Mouse (Mus musculus): ENCODE results near the gene Tra2a. TPM values are rescaled to one million over a fixed set of nuclear protein-coding genes. Genes with fewer than 3 reads are reported as not detected.

The Tra2a gene
- polyA plus RNA-seq, 1 experiment from 2014 or later = 44.5 TPM

DNA sequence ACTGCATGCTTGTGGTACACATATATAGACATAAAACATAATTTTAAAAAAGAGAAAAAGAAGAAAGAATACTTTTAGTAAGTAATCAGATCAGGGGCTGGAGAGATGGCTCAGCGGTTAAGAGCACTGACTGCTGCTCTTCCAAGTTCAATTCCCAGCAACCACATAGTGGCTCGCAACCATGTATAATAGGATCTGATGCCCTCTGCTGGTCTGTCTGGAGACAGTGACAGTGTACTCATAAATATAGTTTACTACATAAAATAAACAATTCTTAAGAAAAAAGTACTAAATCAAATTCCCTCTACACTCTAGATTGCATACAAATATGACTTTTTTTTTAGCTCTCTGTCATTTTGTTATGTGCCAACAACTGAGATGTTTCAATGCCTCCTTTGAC is 12.6 kb downstream of the Tra2a start:
- WGBS = 99% methylated on average over 2 of the region's 2 CpGs

DNA sequence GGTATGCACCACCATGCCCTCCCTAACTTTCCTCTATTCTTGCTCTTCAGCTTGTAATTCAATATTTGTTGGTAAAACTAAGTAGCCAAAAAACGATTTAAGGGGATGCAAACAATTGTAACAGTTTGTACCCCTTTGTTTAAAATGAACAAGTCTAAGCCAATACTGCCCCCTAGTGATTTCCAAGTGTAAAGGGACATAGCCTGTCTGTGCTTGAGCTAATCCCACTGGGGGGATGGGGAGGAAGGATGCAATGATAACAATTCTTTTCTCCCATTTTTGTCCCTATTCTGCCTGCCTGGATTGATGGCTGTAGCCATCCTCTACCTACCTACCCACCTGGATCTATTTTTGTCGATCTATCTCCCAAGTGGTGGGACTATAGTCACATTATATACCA is 16.6 kb downstream of the Tra2a start:
- no peak overlapping the region for H3K27ac ChIP-seq
- no peak overlapping the region for H3K4me3 ChIP-seq (replicated peaks; ENCODE audit: low read length)
- no peaks in the 10 kb centered on the region for H3K9me3 ChIP-seq (ENCODE audit: control insufficient read depth, low read length)
- no peak overlapping the region for H3K4me2 ChIP-seq (replicated peaks)
- no peaks in the 10 kb centered on the region for H3K27me3 ChIP-seq (ENCODE audit: control insufficient read depth, insufficient read depth, low read length)
- ATAC-seq (ENCODE audit: low FRiP score) (no peak), DNase-seq (ENCODE audit: low spot score) (peak; percentile 80)
- H3K4me1 ChIP-seq (replicated peaks; ENCODE audit: control insufficient read depth, insufficient read depth, low read length) = no peaks in the 10 kb centered on the region
- 54% methylated on average over 2 of the region's 2 CpGs for WGBS
- no peak overlapping the region for H3K9ac ChIP-seq
- H3K36me3 ChIP-seq (replicated peaks; ENCODE audit: control insufficient read depth, insufficient read depth) = peaks cover 90% of the 10 kb centered on the region

More for the DNA sequence above, 12.6 kb downstream of the Tra2a start:
- Histone ChIP-seq H3K4me2 (replicated peaks) (no peak overlapping the region), H3K4me1 (replicated peaks; ENCODE audit: control insufficient read depth, insufficient read depth, low read length) (no peaks in the 10 kb centered on the region), H3K9ac (no peak overlapping the region), H3K4me3 (replicated peaks; ENCODE audit: low read length) (no peak overlapping the region), H3K9me3 (ENCODE audit: control insufficient read depth, low read length) (no peaks in the 10 kb centered on the region), H3K36me3 (replicated peaks; ENCODE audit: control insufficient read depth, insufficient read depth) (peaks cover 57% of the 10 kb centered on the region), H3K27me3 (ENCODE audit: control insufficient read depth, insufficient read depth, low read length) (no peaks in the 10 kb centered on the region), H3K27ac (no peak overlapping the region)
- no peak for ATAC-seq (ENCODE audit: low FRiP score)
- DNase-seq (ENCODE audit: low spot score) = no peak

- H3K4me3 ChIP-seq (replicated peaks; ENCODE audit: low read length) = no peak overlapping the region
- no peaks in the 10 kb centered on the region for H3K27me3 ChIP-seq (ENCODE audit: control insufficient read depth, insufficient read depth, low read length)
- ATAC-seq (ENCODE audit: low FRiP score) (no peak), DNase-seq (ENCODE audit: low spot score) (no peak)
- WGBS = 95% methylated on average over 1 of the region's 1 CpGs
- no peaks in the 10 kb centered on the region for H3K4me1 ChIP-seq (replicated peaks; ENCODE audit: control insufficient read depth, insufficient read depth, low read length)
- peaks cover 50% of the 10 kb centered on the region for H3K36me3 ChIP-seq (replicated peaks; ENCODE audit: control insufficient read depth, insufficient read depth)
- H3K9me3 ChIP-seq (ENCODE audit: control insufficient read depth, low read length) = no peaks in the 10 kb centered on the region
- no peak overlapping the region for H3K27ac ChIP-seq
- no peak overlapping the region for H3K4me2 ChIP-seq (replicated peaks)
- no peak overlapping the region for H3K9ac ChIP-seq
Measured at GRCm38 (mm10) chr6:49242331-49242730, 21.5 kb downstream of the Tra2a start.

DNA sequence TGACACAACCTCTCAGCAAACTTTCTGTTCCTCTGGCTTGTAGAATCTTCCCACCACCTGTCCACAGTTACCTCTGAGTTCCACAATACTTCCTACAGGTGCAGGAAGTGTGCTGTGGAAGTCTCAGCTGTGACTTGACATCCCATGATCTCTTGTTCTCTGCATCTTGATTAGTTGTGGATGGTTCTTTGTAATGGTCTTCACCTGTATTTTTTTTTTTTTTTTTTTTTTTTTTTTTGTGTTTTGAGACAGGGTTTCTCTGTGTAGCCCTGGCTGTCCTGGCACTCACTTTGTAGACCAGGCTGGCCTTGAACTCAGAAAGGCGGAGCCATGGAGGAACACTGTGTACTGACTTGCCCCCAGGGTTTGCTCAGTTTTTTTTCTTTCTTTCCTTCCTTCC is 22.3 kb downstream of the Tra2a start:
- Histone ChIP-seq H3K9me3 (ENCODE audit: control insufficient read depth, low read length) (no peaks in the 10 kb centered on the region), H3K4me3 (replicated peaks; ENCODE audit: low read length) (no peak overlapping the region), H3K4me1 (replicated peaks; ENCODE audit: control insufficient read depth, insufficient read depth, low read length) (no peaks in the 10 kb centered on the region), H3K27me3 (ENCODE audit: control insufficient read depth, insufficient read depth, low read length) (no peaks in the 10 kb centered on the region), H3K36me3 (replicated peaks; ENCODE audit: control insufficient read depth, insufficient read depth) (peaks cover 47% of the 10 kb centered on the region), H3K9ac (no peak overlapping the region), H3K4me2 (replicated peaks) (no peak overlapping the region), H3K27ac (no peak overlapping the region)
- no peak for ATAC-seq (ENCODE audit: low FRiP score)
- no peak for DNase-seq (ENCODE audit: low spot score)
- WGBS = 100% methylated on average over 1 of the region's 1 CpGs

GRCm38 (mm10) chr6:49236331-49236730 is 27.5 kb downstream of the Tra2a start:
- 54% methylated on average over 9 of the region's 9 CpGs for WGBS

GRCm38 (mm10) chr6:49233356-49233755 is 30.5 kb downstream of the Tra2a start:
- Histone ChIP-seq H3K27ac (no peak overlapping the region), H3K4me3 (replicated peaks; ENCODE audit: low read length) (no peak overlapping the region), H3K36me3 (replicated peaks; ENCODE audit: control insufficient read depth, insufficient read depth) (no peaks in the 10 kb centered on the region), H3K4me1 (replicated peaks; ENCODE audit: control insufficient read depth, insufficient read depth, low read length) (no peaks in the 10 kb centered on the region), H3K9ac (no peak overlapping the region), H3K9me3 (ENCODE audit: control insufficient read depth, low read length) (no peaks in the 10 kb centered on the region), H3K4me2 (replicated peaks) (no peak overlapping the region), H3K27me3 (ENCODE audit: control insufficient read depth, insufficient read depth, low read length) (no peaks in the 10 kb centered on the region)
- DNase-seq (ENCODE audit: low spot score) (no peak), ATAC-seq (ENCODE audit: low FRiP score) (no peak)
- 60% methylated on average over 4 of the region's 4 CpGs for WGBS

More at GRCm38 (mm10) chr6:49236331-49236730, 27.5 kb downstream of the Tra2a start:
- Histone ChIP-seq H3K36me3 (replicated peaks; ENCODE audit: control insufficient read depth, insufficient read depth) (0 out of 2 replicates have a peak, but pooled peaks cover 2% of the 10 kb centered on the region), H3K27me3 (ENCODE audit: control insufficient read depth, insufficient read depth, low read length) (no peaks in the 10 kb centered on the region), H3K4me2 (replicated peaks) (no peak overlapping the region), H3K4me3 (replicated peaks; ENCODE audit: low read length) (no peak overlapping the region), H3K27ac (no peak overlapping the region), H3K9ac (no peak overlapping the region), H3K4me1 (replicated peaks; ENCODE audit: control insufficient read depth, insufficient read depth, low read length) (no peaks in the 10 kb centered on the region), H3K9me3 (ENCODE audit: control insufficient read depth, low read length) (no peaks in the 10 kb centered on the region)
- ATAC-seq (ENCODE audit: low FRiP score) (peak; percentile 96), DNase-seq (ENCODE audit: low spot score) (peak; percentile 96)

- no peak for ATAC-seq (ENCODE audit: low FRiP score)
Measured at GRCm38 (mm10) chr6:49228126-49228679, 35.6 kb downstream of the Tra2a start.

DNA sequence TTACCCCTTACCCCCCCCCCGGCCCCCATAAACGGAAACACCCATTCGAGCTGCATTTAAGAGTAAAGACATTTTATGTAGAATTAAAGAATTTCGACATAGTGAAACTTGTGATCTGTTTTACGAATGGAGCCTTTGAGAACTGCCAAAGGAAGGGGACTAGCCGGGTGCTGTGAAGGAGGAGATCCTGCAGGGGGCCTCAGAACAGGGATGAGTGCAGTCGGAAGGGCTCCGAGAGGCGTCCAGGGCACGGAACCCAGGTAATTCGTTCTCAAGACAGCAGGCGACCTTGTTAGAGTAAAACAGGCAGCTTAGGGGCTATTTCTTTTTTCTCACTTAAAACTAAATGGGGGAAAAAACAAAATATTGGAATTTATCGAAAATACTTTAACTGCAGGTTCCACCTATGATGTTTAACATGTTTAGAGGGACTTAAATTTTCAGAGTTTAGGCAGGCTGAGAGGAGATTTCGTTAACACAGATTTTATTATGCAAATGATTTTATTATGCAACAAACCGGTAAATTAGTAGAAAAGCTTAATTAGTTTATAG is 36.6 kb downstream of the Tra2a start:
- Histone ChIP-seq H3K4me2 (replicated peaks) (0 out of 2 replicates have a peak overlapping the region, but pooled peaks have one; percentile 17), H3K36me3 (replicated peaks; ENCODE audit: control insufficient read depth, insufficient read depth) (no peaks in the 10 kb centered on the region), H3K27ac (no peak overlapping the region), H3K9ac (no peak overlapping the region), H3K4me3 (replicated peaks; ENCODE audit: low read length) (no peak overlapping the region), H3K27me3 (ENCODE audit: control insufficient read depth, insufficient read depth, low read length) (no peaks in the 10 kb centered on the region), H3K9me3 (ENCODE audit: control insufficient read depth, low read length) (no peaks in the 10 kb centered on the region), H3K4me1 (replicated peaks; ENCODE audit: control insufficient read depth, insufficient read depth, low read length) (no peaks in the 10 kb centered on the region; the same call in 1 of the 2 replicates)
- DNase-seq (ENCODE audit: low spot score) = peak; percentile 48
- WGBS = 9% methylated on average over 15 of the region's 15 CpGs
- ATAC-seq (ENCODE audit: low FRiP score) = no peak

More at GRCm38 (mm10) chr6:49228126-49228679, 35.6 kb downstream of the Tra2a start:
- Histone ChIP-seq H3K4me3 (replicated peaks; ENCODE audit: low read length) (no peak overlapping the region), H3K9ac (no peak overlapping the region), H3K4me2 (replicated peaks) (no peak overlapping the region), H3K9me3 (ENCODE audit: control insufficient read depth, low read length) (no peaks in the 10 kb centered on the region), H3K27me3 (ENCODE audit: control insufficient read depth, insufficient read depth, low read length) (no peaks in the 10 kb centered on the region), H3K27ac (no peak overlapping the region), H3K4me1 (replicated peaks; ENCODE audit: control insufficient read depth, insufficient read depth, low read length) (no peaks in the 10 kb centered on the region; the same call in 1 of the 2 replicates), H3K36me3 (replicated peaks; ENCODE audit: control insufficient read depth, insufficient read depth) (no peaks in the 10 kb centered on the region)
- DNase-seq (ENCODE audit: low spot score) = peak; percentile 66
- 17% methylated on average over 7 of the region's 7 CpGs for WGBS

DNA sequence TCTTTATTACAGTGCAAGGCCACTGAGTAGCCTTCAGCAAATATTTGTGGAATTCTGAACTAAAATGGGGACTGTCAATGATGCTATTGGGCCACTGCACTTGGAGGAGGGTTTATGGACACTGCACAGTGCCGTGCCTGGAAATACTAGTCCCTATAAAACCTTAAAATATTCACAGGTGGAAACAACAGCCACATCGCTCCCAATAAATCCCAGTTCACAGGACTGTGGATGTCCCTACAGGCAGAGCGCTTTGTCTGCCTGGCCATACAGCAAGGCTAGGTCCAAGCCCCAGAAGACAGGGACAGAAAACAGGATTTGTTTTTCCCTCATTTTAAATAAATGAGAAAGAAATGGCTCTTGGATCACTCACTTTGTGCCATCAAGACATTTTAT is 38.1 kb downstream of the Tra2a start:
- WGBS = 85% methylated on average over 3 of the region's 3 CpGs
- DNase-seq (ENCODE audit: low spot score) = no peak

More for the DNA sequence above, 38.1 kb downstream of the Tra2a start:
- H3K9ac ChIP-seq = no peak overlapping the region
- no peaks in the 10 kb centered on the region for H3K27me3 ChIP-seq (ENCODE audit: control insufficient read depth, insufficient read depth, low read length)
- H3K9me3 ChIP-seq (ENCODE audit: control insufficient read depth, low read length) = no peaks in the 10 kb centered on the region
- no peak overlapping the region for H3K4me3 ChIP-seq (replicated peaks; ENCODE audit: low read length)
- no peak for ATAC-seq (ENCODE audit: low FRiP score)
- no peaks in the 10 kb centered on the region for H3K36me3 ChIP-seq (replicated peaks; ENCODE audit: control insufficient read depth, insufficient read depth)
- H3K27ac ChIP-seq = no peak overlapping the region
- H3K4me2 ChIP-seq (replicated peaks) = no peak overlapping the region
- no peaks in the 10 kb centered on the region; the same call in 1 of the 2 replicates for H3K4me1 ChIP-seq (replicated peaks; ENCODE audit: control insufficient read depth, insufficient read depth, low read length)
